Comparison of ENCODE assay signal across 20 mouse cellular contexts in the genomic region with DNA sequence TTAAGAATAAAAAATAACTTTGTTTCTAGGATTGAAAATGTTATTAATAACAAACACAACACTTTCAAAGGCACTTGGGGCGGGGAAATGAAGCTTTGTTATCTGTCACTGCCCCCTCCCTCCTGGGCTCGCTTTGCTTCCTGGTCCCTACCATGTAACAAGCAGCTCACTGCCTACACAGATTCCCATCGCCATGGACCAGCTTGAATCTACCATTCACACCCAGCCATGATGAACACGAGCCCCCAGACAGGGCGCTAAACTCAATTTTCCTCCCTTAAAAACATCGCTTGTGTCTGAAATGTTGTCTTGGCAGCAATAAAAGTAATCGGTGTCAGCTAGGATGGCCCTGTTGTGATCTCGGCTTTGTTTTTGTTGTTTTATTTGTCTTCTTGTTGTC.
"Had no signal": no experiment of that assay in that cellular context is flagged by ENCODE, and none has a peak within 500 bp of the region (broad histone marks: within the 10 kb centered on the region; RNA-seq: fewer than 3 reads in every experiment).

No protein-coding gene starts in this region.

- H3K27me3 ChIP-seq: limb, embryonic 12.5 days; megakaryocyte, embryonic 14.5 days; midbrain, embryonic 13.5 days; neural tube, embryonic 12.5 days; stomach, embryonic 15.5 days had no signal

- DNase-seq: kidney, adult 18-20 months; kidney, adult 9 months; kidney, postnatal 14 days; kidney, postnatal 4 days; left cerebral cortex, postnatal 4 days; liver, postnatal 0 days; retina, postnatal 1 day; right cerebral cortex, postnatal 25 days; spleen, adult 18-20 months; thymus, postnatal 36 days had no signal

- H3K4me3 ChIP-seq: limb, embryonic 12.5 days; limb, embryonic 15.5 days; megakaryocyte, embryonic 14.5 days; midbrain, embryonic 10.5 days; midbrain, embryonic 13.5 days; neural tube, embryonic 12.5 days; stomach, embryonic 15.5 days had no signal

- H3K4me2 ChIP-seq: limb, embryonic 12.5 days; limb, embryonic 15.5 days; liver, embryonic 11.5 days; midbrain, embryonic 13.5 days; neural tube, embryonic 12.5 days; stomach, embryonic 15.5 days had no signal

- ATAC-seq: liver, postnatal 0 days; midbrain, embryonic 13.5 days; midbrain, embryonic 16.5 days had no signal

- H3K9me3 ChIP-seq: limb, embryonic 12.5 days; limb, embryonic 15.5 days; megakaryocyte, embryonic 14.5 days; midbrain, embryonic 10.5 days; midbrain, embryonic 13.5 days; neural tube, embryonic 12.5 days; stomach, embryonic 15.5 days had no signal

- H3K36me3 ChIP-seq: limb, embryonic 12.5 days; limb, embryonic 15.5 days; midbrain, embryonic 10.5 days; midbrain, embryonic 13.5 days; neural tube, embryonic 12.5 days; stomach, embryonic 15.5 days had no signal

- H3K9ac ChIP-seq: limb, embryonic 12.5 days; limb, embryonic 15.5 days; liver, embryonic 14.5 days; liver, postnatal 0 days; midbrain, embryonic 13.5 days; neural tube, embryonic 12.5 days; stomach, embryonic 15.5 days had no signal

- H3K4me1 ChIP-seq: limb, embryonic 12.5 days; limb, embryonic 15.5 days; megakaryocyte, embryonic 14.5 days; midbrain, embryonic 10.5 days; neural tube, embryonic 12.5 days; stomach, embryonic 15.5 days had no signal

- H3K27ac ChIP-seq: limb, embryonic 12.5 days; limb, embryonic 15.5 days; liver, embryonic 14.5 days; midbrain, embryonic 10.5 days; midbrain, embryonic 13.5 days; neural tube, embryonic 12.5 days; stomach, embryonic 15.5 days had no signal
